Mouse (Mus musculus) MEL (cell line): ENCODE measurements around the gene Grb10.

Source experiments
- HCFC1 ChIP-seq: IDR thresholded peaks from 2 replicates; pipeline ENCODE4 v1.6.1; 2012; ENCODE audit warnings: low read depth, mild to moderate bottlenecking, inconsistent platforms, low read length, improper control_type of control experiment, moderate library complexity
- NELFE ChIP-seq: IDR thresholded peaks from 2 replicates; pipeline ENCODE4 v1.6.1; 2011; ENCODE audit warnings: low read depth, low read length, improper control_type of control experiment

DNA sequence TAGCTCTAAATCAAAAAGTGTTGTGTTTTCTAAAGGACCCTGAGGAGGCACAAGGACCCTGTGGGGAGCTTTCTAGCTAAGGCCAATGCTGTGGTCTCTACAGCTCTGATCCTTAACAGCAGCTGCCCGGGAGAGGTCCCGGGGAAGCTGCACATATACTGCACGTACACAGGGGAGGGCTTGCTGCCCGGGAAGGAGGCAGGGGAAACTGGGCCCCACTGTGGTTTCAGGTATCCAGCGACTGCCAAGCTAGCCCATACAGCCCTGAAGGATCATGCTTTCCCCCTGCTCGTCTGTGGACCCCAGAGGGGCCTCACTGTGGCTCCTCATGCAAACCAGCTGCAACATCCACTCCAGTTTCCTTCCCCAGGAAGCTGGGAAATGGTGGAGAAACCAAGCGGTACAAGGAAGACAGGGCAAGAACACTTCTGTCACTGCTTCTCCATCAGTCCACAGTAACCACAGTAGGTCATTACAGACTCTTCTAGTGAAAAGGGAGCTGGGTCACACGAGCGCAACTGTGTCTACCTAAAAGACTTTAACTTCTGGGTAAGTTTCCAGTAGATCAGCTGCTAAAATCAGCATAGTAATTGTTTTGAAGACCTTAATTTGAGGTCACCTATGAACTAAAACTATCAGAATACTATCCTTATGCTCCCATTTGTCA is 90.0 kb downstream of the Grb10 start:
- TF ChIP-seq HCFC1: no peak
- TF ChIP-seq NELFE: no peak
